Mouse (Mus musculus) spleen, embryonic (tissue): ENCODE measurements around the gene Mtrf1l.

Experiments
- CTCF ChIA-PET: fragments of 350-600 bp; sonication (Branson Sonifier 250); formaldehyde crosslinking; loops from one replicate; lab custom pipeline; 2022; lab: Charles Lee

The Mtrf1l gene

GRCm38 (mm10) chr10:5805243-5805730, 18.4 kb downstream of the Mtrf1l start, which contains the start of gene Fbxo5:
Gene Fbxo5, minus strand, starts transcription at chr10:5805600.
- CTCF ChIA-PET, result interaction anchor here (1.1 kb wide), 1 partner anchor 19 kb away, joined by 3 read pairs; the partner anchor contains the start of gene Mtrf1l

GRCm38 (mm10) chr10:5804691-5805156, 19.0 kb downstream of the Mtrf1l start:
- CTCF ChIA-PET, result interaction anchor here (0.7 kb wide), 1 partner anchor 359 kb away, joined by 5 read pairs; no protein-coding TSS in a partner anchor

DNA sequence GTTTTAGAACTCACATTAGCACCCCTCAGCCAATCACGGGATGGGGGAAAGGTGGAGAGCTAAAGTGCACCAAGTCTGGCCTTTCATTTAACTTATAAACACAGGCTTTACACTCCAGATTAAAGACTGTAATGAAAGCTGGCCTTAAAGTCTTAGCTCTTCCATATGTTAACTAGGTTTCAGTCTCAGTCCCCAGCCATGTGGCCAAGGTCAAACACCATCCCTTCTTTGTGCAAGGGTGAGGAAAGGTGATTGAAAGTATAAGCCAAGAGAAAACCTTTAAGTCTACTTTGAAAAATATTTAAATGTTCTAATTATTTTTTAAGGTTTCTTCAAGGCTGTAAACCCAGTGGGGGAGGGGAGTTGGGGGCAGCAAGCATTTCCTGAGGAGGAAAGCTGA, 20.0 kb downstream of the Mtrf1l start:
- CTCF ChIA-PET, result interaction anchor here (0.7 kb wide), 1 partner anchor 358 kb away, joined by 5 read pairs; no protein-coding TSS in a partner anchor

- CTCF ChIA-PET, result interaction anchor here (0.9 kb wide), 1 partner anchor 202 kb away, joined by 3 read pairs; no protein-coding TSS in a partner anchor
Observed at GRCm38 (mm10) chr10:5802866-5803265, 20.8 kb downstream of the Mtrf1l start.

- CTCF ChIA-PET, result interaction anchor here (0.6 to 0.7 kb wide), 2 partner anchors 16 to 1025 kb away, joined by 3 to 5 read pairs; no protein-coding TSS in a partner anchor
Observed at GRCm38 (mm10) chr10:5800490-5800889, 23.2 kb downstream of the Mtrf1l start.

DNA sequence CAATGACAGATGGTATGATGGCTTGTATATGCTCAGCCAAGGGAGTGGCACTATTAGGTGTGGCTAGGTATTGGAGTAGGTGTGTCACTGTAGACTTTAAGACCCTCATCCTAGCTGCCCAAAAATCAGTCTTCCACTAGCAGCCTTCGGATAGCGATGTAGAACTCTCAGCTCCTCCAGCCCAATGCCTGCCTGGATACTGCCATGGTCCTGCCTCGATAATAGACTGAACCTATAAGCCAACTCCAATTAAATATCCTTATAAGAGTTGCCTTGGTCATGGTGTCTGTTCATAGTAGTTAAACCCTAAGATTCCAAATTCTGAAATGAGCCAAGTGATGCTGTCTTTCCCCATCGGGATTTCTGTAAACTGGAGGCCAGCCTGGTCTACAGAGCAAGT, 25.6 kb downstream of the Mtrf1l start:
- CTCF ChIA-PET, result no interaction called here

DNA sequence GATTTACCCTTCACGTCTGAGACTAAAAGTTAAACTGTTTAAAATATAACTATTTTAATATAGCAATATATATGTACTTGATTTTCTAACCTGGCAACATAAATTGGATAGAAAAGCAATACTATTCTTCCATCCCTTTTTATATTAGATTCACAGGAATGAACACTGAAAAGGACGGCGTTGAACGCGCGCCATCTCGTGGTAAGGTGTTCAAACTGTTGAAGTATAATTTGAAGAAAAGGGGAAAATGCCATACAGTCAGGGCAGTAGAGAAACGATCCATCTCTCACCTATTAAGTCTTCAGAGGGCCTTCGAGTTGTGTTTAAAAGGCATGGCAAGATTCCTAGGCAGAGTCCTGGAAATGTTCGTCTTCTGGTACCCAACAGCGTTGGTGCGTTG, 33.1 kb downstream of the Mtrf1l start:
- CTCF ChIA-PET, result no interaction called here

DNA sequence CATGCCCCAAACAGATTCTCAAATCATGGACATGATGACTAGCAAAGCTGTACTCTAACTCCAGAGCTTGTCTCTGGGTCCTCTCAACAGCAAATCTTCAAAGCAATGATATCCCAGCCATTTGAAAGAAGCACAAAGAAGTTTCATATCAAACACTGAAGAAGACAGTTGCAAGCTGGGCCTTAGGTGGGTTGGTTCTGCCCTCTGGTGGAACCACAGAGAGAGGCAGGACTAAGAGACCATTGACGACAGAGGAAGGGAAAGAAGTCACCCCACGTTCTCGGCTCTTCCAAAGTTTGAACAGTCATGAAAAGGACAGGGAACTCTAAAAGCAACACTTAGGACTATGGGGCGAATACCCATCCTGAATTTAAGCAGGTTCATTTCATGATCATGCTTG, 36.8 kb downstream of the Mtrf1l start:
- CTCF ChIA-PET, result interaction anchor here (0.6 kb wide), 1 partner anchor 660 kb away, joined by 3 read pairs; no protein-coding TSS in a partner anchor
